Mouse (Mus musculus) cerebellum, postnatal 25 days (tissue): Measurements from ENCODE around the gene Ctbs.

Experiments
- DNase-seq, 2 experiments: peaks; one replicate each; pipeline ENCODE4 v3.0.0; 2021; ENCODE audit warnings: mixed read lengths in 2 of 2

The Ctbs gene

DNA sequence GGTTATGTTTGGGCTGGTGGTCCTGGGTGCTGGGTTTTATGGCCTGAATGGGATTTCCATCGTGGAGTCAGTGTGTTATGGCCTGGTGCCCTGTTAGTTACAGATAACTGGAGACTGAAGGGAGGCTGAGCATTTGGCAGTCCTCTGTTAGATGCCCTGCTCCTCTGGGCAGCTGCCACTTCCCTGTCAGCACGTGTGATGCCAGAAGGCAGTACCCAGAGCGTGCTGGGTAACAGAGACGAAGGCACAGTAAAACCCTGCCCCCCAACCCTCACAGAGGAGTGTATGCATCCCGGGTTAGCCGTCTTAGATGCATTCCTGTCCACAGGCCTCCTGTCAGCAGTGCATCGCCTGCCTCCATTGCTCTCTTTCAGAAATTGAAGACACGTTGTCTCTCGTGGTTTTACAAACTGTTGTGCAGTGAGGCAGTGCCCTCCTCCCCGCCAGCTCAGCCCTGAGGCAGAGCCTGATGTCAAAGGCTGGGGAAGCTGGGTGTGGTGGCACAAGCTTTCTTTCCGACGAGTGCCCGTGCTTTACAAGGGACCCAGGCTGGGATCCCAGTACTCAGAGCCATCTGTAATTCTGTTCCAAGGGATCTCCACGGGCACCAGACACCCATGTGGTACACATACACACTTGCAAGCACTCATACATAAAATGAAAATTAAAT is 15.8 kb upstream of the Ctbs start:
- no peak for DNase-seq

DNA sequence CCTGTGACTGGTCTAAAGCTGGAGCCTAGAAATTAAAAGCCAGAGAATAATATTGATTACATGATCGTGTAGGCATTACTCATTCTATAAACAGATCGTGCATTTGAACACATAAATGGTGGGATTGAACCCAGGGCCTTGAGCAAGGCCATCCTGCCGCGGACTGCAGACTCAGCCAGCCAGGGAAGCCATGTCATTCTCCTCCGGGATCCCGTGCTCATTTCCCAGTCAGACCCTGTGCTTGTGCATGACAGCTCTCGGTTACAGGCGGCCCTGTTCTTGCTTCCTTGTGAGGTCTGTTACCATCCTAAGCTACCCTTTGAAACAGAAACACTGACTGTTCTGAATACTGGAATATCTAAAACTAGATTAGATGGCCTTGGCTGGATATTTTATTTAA is 14.9 kb upstream of the Ctbs start:
- no peak for DNase-seq

DNA sequence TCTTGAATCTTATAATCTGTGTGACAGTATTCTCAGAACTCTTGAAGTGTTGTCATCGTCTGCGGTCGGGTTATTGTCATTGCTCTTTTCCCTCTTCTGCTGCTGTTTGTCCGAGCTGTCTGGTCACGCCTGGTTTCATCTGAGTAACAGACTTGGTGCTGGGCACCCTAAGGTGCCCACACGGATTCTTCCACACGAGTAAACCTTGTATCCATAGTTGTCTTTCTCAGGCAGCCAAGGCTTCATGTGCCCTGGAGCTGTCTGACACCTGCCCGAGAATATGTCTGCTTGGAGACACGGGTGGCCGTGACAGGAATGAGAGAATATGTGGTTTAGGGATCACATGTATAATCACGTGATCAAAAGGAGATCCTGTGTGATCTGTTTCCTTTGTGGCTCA is 14.1 kb upstream of the Ctbs start:
- DNase-seq: no peak

DNA sequence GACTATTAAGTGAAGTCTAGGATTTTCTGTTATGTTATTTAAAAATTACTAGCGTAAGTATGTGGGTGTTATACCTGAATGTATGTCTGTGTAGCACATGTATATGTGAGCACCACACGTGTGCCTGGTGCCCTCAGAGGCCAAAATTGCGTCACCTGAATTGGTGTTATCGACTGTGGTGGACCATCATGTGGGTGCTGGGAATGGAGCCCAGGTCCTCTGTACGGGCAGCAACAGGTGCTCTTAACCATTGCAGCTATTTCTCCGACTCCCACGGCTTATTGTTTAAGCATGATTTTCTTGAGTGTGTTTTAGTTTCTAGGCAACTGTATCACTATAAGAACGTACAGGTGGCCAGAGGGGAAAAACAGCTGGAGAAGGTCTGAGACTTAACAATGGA is 13.5 kb upstream of the Ctbs start:
- no peak for DNase-seq

DNA sequence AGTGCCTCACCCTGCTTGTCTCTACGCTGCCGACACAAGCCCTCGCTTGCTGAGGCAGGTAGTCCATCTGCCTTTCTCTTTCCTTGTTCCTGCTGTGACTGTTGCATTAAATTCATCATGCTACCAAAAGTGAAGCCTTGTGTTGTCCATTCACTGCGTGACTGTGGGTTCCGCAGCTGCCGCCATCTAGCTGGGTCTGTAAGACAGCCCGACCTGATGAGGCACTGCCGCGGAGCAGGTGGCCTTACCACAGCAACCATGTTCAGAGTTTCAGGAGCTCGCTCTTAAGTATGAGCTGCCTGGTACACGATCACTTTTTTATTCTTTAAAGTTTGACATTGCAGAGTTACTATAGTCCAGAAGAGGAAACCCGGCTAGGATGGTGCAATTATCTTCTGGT is 9.6 kb upstream of the Ctbs start:
- no peak for DNase-seq

DNA sequence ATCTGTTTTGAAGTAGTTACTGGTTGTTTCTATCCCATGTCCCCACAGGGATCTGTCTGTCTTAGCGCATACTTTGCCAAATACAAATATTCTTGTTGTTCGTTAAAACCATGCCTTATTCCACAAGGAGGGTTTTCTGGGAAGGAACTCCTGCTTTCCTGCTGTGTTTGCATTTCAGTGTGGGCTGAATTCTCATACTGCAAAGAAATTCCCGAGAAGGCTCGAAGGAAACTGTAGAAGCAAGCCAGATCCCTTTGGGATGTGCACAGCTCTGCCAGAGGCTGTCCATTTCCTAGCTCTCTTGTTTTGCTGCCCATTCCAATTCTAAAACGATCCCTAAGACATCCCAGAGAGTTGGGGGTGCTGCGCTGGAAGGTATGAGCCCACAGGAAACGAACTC is 9.2 kb upstream of the Ctbs start:
- DNase-seq: no peak

DNA sequence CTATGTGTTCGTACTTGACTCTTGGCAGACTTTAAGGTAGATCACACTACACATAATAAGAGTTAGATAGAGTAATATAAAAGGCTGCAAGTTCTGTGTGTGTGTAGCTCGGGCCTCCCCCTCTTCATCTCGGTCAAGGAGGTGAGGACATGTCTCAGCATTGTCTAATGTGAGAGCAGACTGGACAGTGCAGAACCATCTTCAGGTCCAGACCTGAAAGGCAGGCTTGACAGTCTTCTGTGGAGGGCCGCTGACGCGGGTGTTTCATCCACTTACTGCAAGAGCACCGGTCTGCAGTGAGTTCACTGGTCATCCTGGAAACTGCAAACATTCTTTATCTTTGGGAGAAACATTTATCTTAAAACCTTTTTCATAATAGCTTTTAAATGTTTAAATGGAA is 7.1 kb upstream of the Ctbs start:
- DNase-seq: no peak

DNA sequence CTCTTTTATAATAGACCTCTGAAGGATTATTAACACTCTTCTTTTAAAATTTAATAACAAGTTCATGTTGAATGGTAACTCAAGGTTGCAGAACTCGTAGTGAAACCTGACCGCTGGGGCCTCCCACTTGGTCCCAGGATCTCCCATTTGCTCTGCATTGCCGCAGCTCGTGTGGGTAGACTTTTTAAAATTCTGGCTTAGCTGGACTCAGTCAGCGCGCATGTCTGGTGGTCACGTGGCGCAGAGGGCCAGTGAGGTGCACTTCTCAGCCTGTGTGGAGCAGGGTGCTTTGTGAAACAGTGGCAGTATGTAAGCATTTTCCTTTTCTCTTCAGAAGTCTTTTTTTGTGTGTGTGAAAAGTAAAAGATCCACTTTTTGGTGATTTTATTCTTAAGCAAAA is 6.7 kb upstream of the Ctbs start:
- DNase-seq: no peak

DNA sequence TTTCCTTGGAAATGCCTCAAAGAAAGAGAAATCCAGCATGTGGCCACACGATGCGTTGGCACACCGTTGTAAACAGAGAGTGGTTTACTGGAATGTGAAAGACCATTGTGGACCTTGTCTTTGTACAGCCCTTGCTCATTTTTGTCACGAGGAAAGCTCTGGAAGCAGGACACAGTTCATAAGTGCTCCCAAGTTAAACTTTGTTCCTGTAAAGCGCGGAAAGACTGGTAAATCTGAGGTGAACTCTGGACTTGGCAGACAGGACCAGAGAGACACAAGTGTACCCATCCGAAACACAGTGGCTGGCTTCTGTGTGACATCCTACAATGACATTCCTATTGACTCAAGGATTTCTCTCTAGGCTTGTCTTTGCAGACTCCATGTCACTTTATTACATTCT is 6.2 kb upstream of the Ctbs start:
- no peak for DNase-seq

DNA sequence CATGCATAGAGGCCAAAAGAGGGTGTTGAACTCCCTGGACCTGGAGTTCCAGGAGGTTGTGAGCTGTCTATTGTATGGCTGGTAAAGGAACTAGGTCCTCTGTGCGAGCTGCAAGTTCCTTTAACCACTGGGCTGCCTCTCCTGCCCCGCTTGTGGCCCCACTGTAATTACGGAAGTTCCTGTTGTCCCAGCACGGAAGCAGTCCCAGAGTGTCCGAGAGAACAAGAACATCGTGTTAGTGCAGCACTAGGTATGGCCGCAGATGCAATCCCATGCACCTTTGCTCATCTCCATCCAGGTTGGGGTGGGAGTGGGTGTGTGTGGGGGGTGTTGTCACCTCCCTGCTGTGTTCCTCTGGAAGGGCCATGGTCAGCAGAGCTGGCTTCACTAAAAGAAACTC is 4.7 kb upstream of the Ctbs start:
- no peak for DNase-seq

DNA sequence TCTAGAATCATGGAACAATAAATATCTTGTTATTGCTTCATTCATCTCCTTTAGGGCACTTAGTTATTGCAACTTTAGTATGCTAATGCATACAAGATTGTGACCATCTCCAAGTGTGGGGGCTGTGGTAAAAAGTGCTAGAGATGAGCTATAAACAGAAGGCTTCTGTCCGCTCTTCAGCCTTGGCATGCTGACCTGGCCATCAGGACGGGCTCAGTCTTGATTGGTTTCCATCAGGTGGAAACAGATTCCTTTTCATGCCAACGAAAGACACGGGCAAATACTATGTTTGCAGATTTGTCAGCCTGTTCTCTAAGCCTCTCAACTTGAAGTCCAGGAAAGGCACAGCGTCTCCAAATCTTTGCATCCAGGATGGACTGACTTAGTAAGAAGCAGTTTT is 2.4 kb upstream of the Ctbs start:
- DNase-seq: no peak

DNA sequence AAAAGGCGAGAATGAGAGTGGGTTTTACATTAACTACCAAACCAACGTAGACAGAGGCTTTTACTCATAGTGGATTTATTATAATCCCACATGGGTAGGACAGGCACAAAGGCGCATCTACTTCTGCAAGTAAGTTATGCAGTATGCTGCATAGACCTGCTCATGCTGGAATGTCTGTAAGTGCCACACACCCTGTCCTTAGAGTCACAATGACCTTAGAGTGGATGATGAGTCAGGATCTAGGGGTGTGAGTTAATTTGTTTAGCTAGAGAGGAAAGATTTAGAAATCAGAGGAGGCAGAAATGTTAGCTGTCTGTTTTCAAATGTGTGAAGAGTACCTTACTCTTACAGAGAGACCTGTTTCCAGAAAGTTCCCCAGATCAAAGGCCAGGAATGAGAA is 2.0 kb upstream of the Ctbs start:
- DNase-seq: no peak

DNA sequence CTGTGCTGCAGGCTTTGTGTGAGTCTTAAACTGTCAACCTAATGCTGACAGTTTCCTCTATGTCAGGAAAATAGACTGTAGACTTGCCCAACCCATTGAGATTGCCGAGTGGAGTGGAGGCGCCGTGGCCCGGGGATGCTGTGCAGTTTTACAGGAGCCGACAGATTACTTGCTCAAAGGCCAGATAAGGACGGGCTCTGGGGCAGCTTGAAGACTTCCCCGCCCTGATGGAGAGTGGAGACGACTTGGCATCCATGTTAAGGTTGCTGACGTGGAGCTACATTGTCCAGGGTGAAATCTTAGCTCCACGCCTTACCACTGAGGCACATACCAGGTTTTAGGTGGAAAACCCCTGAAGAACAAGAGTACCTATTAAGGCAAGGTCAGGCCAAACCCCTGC is 1.2 kb upstream of the Ctbs start:
- no peak for DNase-seq

DNA sequence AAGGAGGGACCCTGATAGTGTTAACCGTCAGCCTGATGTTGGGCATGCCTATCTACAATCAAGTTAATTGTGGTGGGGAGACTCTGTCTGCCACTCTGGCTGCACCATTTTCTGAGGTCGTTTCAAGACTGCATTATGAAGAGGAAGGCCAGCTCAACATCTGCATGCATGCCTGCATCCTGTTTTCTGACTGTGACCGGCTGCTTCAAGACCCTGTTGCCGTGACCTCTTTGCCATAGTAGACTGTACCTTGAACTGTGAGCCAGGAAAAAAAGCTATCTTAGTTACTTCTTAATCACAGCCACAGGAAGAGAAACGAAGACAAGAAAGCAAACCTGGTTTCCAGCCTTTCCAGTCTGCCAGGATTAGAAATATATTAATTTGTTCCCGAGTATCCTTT is 626 bp upstream of the Ctbs start:
- no peak for DNase-seq

DNA sequence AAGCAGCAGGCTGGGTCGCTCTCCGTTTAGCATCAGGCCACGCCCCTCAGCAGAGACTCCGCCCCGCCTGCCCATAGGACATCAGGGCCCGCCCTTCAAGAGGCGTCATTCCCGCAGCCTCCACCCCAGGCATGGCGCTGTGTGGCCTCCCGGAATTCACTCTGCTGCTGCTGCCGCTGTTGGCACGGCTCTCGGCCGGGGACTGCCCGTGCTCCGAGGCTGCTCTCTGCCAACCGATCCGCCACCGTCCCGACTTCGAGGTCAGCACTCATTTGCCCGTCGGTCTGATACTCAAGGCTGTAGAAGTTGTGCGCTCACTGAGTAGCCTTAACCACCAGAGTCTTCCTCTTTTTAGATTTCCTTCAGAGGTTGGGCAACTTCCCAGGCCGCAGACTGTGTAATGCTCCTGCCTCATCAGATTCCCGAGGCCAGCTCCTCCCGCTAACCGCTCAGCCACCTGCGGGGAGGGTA is 811 bp downstream of the Ctbs start:
- peak; percentile 87 to 92 for DNase-seq

DNA sequence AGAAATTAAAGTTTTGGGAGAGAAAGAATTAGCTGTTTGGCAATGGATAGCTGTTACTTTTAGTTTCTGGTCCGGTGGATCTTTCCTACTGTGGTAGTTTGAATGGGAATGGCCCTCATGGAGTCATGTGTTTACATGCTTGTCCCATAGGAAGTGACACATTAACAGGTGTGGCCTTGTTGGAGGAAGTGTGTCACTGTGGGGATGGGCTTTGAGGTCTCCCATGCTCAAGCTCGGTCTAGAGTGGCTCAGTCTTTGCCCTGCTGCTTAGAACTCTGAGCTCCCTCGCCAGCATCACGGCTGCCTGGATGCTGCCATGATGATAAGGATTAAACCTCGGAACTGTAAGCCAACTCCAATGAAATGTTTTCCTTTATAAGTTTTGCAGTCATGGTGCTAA is 1.8 kb downstream of the Ctbs start:
- DNase-seq: no peak

DNA sequence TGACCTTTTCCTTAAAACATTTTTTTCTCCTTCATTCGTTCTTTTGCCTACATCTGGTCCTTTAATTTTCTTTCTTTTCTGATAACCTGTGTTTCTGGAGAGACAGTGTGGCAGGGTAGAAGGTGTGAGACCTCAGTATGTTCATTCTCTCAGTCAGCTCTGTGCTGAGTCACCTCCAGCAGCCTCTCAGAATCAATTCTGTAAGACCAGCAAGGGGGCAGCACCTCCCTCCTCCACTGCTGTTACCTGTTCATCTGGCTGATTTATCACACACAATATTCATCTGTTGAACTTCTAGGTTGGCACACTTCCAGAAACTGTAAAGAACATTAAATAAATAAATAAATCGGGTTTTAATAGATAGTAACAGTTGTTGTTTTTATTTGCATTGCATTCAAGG is 13.3 kb downstream of the Ctbs start:
- no peak for DNase-seq

DNA sequence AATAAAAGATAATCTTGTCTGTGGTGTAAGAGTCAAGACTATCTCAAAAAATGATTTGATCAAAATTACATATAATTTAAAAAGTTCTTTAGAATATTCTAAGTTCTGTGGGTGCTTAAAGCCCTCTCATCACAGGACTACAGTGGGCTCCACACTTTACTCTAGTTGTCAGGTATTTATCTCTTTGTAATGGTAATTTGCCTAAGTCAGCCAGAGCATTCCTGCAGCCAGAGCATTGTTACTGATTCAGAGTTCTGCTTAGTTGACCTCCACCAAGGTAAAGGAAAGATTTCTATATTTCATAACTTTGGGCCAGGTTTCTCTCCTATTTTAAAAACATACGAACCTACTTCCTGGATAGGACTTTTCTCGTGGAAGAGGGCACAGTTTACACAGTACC is 19.6 kb downstream of the Ctbs start:
- no peak for DNase-seq

DNA sequence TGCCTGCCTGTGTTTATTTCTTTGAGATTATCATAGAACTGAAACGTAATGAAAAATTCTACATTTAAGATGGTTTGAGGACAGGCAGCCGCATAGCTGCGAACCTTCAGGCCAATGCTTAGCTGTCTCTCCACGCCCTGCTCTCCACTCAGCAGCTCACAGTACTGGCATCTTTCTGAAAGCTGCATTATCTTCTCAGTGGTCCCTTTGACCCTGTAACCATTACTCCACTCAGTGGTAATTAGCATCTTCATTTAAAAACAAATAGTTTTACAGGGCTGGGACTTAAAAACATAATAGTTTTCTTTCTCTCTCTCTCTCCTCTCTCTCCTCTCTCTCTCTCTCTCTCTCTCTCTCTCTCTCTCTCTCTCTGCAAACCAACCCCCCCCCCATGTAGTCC is 23.1 kb downstream of the Ctbs start:
- no peak for DNase-seq

DNA sequence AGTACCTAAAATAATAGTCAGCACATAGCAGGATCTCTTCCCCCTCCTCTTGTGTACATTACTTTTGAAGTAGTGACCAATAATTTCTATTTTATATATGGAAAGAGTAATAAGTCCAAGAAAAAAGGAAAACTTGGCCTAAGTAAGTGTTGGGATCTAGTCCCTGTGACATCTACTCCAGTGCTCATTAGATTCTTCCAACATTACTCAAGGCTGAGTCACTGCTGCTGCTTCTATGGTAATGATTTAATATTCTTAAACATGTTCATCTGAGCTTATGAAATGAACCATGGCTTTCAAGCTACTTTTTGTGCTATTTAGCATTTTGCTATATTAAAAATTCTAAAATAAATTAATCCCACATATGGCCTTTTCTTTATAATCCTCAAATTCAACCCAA is 24.1 kb downstream of the Ctbs start:
- DNase-seq: no peak

DNA sequence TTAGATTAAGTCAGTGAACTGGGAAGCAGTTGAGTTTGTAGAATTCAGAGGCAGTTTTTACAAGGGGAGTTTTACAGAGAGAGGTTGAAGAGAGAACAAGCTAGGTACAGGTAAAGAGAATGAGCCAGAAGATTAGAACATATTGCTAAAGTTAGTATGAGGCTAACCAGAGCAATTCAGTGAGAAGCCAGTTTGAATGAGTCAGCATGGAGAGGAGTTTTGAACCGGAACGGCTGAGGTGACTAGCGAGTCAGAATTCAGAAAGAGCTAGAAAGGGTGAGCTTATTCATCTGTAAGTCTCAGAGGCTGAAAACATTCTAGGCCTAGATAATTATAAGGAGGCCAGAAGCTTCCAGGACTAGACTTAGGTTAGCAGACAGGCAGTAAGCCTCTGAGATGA is 24.8 kb downstream of the Ctbs start:
- no peak for DNase-seq

DNA sequence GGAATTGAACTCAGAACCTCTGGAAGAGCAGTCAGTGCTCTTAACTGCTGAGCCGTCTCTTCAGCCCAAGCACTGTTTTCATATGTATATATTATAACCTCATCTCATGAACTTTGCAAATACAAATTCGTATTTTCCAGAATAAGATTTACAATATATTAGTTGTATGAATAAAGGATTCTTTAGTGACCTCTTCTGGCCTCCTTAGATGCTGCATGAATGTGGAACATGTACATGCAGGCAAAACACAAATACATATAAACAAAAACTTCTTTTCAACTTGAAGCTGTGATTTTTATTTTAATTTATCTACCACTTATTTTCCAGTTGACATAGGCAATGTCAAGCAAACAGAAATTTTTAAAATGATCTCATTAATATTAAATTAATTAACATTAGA is 32.4 kb downstream of the Ctbs start:
- no peak for DNase-seq

DNA sequence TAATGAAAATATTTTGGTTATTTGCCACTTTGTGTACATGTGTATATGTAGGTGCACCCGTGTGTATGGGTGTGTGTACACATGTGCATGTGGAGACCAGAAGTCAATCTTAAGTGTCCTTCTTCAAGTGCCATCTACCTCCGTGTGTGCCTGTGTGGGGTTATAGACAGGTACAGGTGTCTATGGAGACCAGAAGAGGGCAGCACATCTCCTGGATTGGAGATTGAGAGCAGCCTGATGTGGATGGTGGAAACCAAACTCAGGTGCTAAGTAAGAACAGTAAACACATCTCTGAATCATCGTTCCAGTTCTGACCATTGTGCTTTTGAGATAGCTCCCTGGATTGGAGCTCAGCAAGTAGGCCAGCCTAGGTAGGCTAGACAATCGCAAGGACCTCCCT is 36.9 kb downstream of the Ctbs start:
- DNase-seq: no peak

DNA sequence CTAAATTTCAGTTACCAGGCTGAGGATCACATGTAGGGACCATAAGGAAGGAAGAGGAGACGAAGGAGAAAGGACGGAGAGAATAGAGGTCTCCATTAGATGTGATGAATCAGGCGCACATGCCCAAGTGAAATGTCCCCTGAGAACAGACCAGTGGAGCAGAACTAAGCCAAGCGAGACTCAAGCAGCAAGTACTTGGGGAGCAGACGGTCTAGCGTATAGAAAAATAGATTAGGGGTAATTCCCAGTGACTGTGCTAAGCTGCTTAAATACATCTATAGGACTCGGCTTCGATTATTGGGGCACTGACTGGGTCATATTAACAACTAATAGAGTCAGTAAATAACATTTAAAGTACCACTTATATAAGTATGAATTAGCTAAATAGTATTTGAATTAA is 45.3 kb downstream of the Ctbs start:
- no peak for DNase-seq

DNA sequence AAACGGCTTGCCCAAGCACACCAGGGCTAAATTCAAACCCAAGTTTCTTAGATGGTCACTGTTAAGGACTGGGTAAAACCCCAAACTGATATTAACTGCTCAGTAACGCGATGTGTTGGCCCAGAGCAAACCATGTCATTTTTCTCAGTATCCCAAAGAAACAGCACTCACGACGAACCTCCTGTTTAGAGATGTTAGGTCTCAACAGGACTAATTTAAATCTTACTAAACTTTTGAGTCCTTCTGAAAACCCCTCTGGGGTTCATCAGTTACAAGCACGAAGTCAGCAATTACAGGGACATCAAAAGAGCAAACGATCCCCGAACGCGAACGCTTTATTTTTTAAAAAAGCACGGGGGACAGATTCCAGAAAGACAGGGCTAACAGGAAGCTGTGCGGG is 49.4 kb downstream of the Ctbs start:
- DNase-seq: no peak
